Mouse (Mus musculus): ENCODE data around the gene Cdhr1.

Cdhr1 gene

GRCm38 (mm10) chr14:37068516-37068915 is 29.6 kb downstream of the Cdhr1 start:
- DNase-seq (ENCODE audit: low spot score), result no peak

- DNase-seq (ENCODE audit: low spot score), result no peak
Observed at GRCm38 (mm10) chr14:37067629-37068028, 30.5 kb downstream of the Cdhr1 start, which contains the start of gene Lrit2. Gene Lrit2, plus strand, starts transcription at chr14:37067929.

- no peak for DNase-seq (ENCODE audit: low spot score)
Observed at GRCm38 (mm10) chr14:37066636-37067035, 31.5 kb downstream of the Cdhr1 start.

- DNase-seq (ENCODE audit: low spot score), result no peak
Observed at GRCm38 (mm10) chr14:37064849-37065248, 33.3 kb downstream of the Cdhr1 start.

- no peak for DNase-seq (ENCODE audit: low spot score)
Observed at GRCm38 (mm10) chr14:37048914-37049410, 49.2 kb downstream of the Cdhr1 start, which contains the start of gene Rgr. Gene Rgr, minus strand, starts transcription at chr14:37048964.

- no peak for DNase-seq (ENCODE audit: low spot score)
Observed at GRCm38 (mm10) chr14:37034432-37034831, 63.7 kb downstream of the Cdhr1 start.

- DNase-seq (ENCODE audit: low spot score), result peak; percentile 76
Observed at GRCm38 (mm10) chr14:37033241-37033640, 64.9 kb downstream of the Cdhr1 start.

GRCm38 (mm10) chr14:37032481-37033104 is 65.6 kb downstream of the Cdhr1 start:
- no peak for DNase-seq (ENCODE audit: low spot score)

- DNase-seq (ENCODE audit: low spot score), result no peak
Observed at GRCm38 (mm10) chr14:37028555-37028954, 69.6 kb downstream of the Cdhr1 start.

- no peak for DNase-seq (ENCODE audit: low spot score)
Observed at GRCm38 (mm10) chr14:37027951-37028350, 70.2 kb downstream of the Cdhr1 start.

Data from layer of hippocampus, adult 9-10 months (tissue).